Mouse (Mus musculus) hindbrain, embryonic 10.5 days (tissue): Measurements from ENCODE around the gene Kcnj3. TPM values are rescaled to one million over a fixed set of nuclear protein-coding genes. Genes with fewer than 3 reads are reported as not detected.

Experiments
- DNase-seq: peaks from one replicate; pipeline ENCODE4 v3.0.0-alpha.2; 2017; ENCODE audit warnings: low spot score
- H3K27ac ChIP-seq: fragments of 300-500 bp; sonication (generic); 2 replicates; pipeline ENCODE4 v1.5.1; 2016; ENCODE audit warnings: mild to moderate bottlenecking, moderate library complexity
- H3K27me3 ChIP-seq: fragments of 300-500 bp; sonication (generic); 2 replicates; pipeline ENCODE4 v1.6.1; 2016; ENCODE audit warnings: mild to moderate bottlenecking; ENCODE audit not compliant: poor library complexity, insufficient read depth, severe bottlenecking
- H3K36me3 ChIP-seq: fragments of 300-500 bp; sonication (generic); 2 replicates; pipeline ENCODE4 v1.6.1; 2016; ENCODE audit warnings: mild to moderate bottlenecking, moderate library complexity
- H3K4me1 ChIP-seq: fragments of 300-500 bp; sonication (generic); replicated peaks from 2 replicates; pipeline ENCODE4 v1.6.1; 2016; ENCODE audit warnings: mild to moderate bottlenecking
- H3K4me3 ChIP-seq: fragments of 300-500 bp; sonication (generic); 2 replicates; pipeline ENCODE4 v1.5.1; 2016; ENCODE audit warnings: mild to moderate bottlenecking, moderate library complexity
- H3K9me3 ChIP-seq: fragments of 300-500 bp; sonication (generic); 2 replicates; pipeline ENCODE4 v1.6.1; 2016; ENCODE audit warnings: mild to moderate bottlenecking, moderate library complexity
- WGBS: fragments of 180-500 bp; shearing (Covaris S2); methylation state at CpG from one replicate; pipeline ENCODE4 v1.1.7; 2016; 5-methylcytosine and 5-hydroxymethylcytosine counted together
- polyA plus RNA-seq: library from polyadenylated mRNA; unstranded; fragments of >200 nt; fragmentation: Nextera tagmentation; extraction: Ambion mirVana; gene quantifications from 2 replicates; pipeline ENCODE4 v1.2.1, GENCODE M21; 2016

Kcnj3 gene
- 0.42 and 0.44 TPM in 2 replicates for polyA plus RNA-seq

DNA sequence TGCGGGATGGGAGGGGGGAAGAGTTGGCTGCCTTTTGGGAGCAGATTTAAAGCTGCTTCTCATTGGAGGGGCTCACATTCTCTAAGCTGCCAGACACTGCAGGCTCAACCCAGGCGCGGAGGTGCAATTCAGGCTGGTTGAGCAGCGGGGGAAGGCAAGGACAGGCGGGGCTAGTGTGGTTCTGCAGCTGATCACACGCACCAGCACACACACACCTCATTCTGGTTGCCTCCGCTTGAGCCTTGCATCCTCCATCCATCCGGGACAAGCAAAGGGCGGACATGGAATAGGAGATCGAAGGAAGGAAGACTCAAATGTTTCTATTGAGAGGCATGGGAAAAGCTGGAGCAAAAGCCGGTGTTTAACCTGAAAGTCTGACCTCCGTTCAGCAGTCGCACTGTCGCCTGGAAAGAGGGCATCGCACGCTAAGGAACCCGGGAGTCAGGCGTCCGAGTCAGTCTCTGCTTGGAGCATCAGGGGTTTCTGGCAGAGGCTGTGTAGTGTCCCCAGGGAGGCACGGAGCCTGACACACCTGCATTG lies at the start of gene Kcnj3:
TSS of gene Kcnj3 (plus strand) at position 250 of the 540 bp plus-strand sequence.
- Histone ChIP-seq H3K27ac (no peak within 1 kb of the TSS), H3K4me1 (peaks cover 26% of the 10 kb centered on the region), H3K27me3 (peaks cover 53% of the 10 kb centered on the region), H3K36me3 (no peaks in the 10 kb centered on the region), H3K4me3 (peak within 1 kb of the TSS; percentile 59), H3K9me3 (no peaks in the 10 kb centered on the region)
- WGBS: under 1% methylated on average over 20 of the region's 20 CpGs
- no peak for DNase-seq

DNA sequence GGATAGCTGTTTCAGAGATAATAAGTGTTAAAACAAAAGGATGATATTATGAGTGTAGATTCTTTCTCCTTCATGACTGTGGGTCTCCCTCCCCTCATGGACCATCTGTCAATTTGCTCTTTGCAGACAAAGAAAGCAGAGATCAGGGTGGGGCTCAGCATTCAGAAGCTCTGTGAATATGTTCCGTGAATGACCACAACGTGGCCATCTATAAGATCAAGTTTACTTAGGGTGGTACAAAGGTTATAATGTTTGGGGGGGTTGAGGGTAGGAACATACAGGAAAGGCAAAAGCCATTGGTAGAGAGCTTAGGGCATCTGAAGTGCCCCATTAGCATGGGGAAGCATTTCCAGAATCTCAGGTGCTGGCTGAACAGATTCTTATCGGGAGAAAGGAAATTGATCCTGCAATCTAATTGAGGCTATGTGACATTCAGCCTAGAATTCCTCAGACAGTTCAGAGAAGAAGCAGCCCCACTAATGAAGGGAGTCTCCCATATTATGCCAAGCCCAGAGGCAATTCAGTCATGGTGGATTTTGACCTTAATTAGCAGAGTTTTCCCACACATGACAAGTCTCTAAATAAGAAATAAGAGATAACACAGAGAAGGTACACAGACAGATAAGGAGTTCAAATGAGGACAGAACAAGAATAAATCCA lies 45.3 kb upstream of the Kcnj3 start:
- H3K4me3 ChIP-seq: no peak overlapping the region
- H3K27me3 ChIP-seq: no peaks in the 10 kb centered on the region
- no peaks in the 10 kb centered on the region for H3K4me1 ChIP-seq
- no peaks in the 10 kb centered on the region for H3K9me3 ChIP-seq
- no peak for DNase-seq
- WGBS: 51% methylated on average over 3 of the region's 3 CpGs
- H3K36me3 ChIP-seq: no peaks in the 10 kb centered on the region
- H3K27ac ChIP-seq: no peak overlapping the region

DNA sequence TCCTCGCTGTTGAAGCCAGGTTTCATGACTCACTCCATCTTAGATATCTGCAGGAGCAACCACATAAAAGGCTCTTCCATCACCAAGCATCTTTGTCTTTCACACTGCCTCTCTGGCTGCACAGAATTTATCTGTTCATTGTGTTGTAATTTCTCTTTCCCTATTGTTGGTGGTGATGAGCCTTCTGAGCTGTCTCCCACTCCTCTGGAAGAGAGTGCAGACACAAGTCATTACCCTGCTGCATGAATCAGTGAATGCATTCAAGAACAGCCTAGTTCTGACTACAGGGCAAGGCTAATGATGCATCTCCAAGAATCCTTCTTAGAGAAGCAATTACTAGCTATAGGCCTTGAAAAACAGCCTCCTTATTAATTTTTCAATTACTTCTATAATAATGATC lies 30.5 kb upstream of the Kcnj3 start:
- Histone ChIP-seq H3K27me3 (no peaks in the 10 kb centered on the region), H3K9me3 (no peaks in the 10 kb centered on the region), H3K4me3 (no peak overlapping the region), H3K36me3 (no peaks in the 10 kb centered on the region), H3K27ac (no peak overlapping the region), H3K4me1 (no peaks in the 10 kb centered on the region)
- DNase-seq: no peak
- WGBS: 83% methylated on average over 1 of the region's 1 CpGs

DNA sequence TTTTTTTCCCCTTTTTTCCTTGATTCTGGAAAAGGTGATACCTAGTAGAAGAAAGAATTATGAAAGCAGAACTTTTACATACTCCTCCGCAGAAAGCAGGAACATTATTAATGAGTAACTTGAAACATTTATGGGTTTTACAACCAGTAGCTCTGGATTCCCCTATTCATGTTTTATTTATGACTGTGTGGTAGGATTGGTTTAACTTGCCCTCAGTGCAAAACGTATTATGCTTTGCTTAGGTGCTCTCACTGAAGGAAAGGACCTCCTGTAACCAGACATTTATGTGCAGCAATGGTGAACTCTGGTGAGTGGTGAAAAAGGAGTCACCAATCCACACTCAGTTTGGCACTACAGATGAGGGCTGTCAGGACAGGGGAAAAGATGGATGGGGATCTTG lies 8.1 kb upstream of the Kcnj3 start:
- Histone ChIP-seq H3K4me3 (no peak overlapping the region), H3K27me3 (no peaks in the 10 kb centered on the region), H3K4me1 (no peaks in the 10 kb centered on the region), H3K36me3 (no peaks in the 10 kb centered on the region), H3K27ac (no peak overlapping the region), H3K9me3 (no peaks in the 10 kb centered on the region)
- 76% methylated on average over 2 of the region's 2 CpGs for WGBS
- no peak for DNase-seq

DNA sequence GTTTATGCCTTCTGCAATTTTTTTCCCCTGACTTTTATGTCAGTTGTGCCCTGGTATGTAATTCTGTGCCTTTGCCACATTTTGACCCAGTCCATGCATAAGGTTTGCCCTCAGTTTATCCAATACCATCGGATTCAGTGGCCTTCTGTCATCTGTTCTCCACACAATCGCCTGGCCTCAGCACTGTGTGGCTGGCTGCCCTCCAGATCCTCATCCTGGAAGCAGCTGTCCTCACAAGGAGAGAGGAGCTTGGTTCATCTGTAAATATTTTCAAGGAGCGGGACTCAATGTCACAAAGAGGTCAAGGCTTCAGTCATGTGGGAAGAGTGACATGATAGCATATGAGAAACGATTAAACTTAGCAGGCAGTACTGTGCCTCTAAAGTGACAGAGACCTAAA lies 3.7 kb upstream of the Kcnj3 start:
- Histone ChIP-seq H3K4me3 (no peak overlapping the region), H3K27ac (no peak overlapping the region), H3K9me3 (no peaks in the 10 kb centered on the region), H3K27me3 (peaks cover 29% of the 10 kb centered on the region), H3K36me3 (no peaks in the 10 kb centered on the region), H3K4me1 (peaks cover 17% of the 10 kb centered on the region)
- WGBS: 84% methylated on average over 4 of the region's 4 CpGs
- DNase-seq: no peak

DNA sequence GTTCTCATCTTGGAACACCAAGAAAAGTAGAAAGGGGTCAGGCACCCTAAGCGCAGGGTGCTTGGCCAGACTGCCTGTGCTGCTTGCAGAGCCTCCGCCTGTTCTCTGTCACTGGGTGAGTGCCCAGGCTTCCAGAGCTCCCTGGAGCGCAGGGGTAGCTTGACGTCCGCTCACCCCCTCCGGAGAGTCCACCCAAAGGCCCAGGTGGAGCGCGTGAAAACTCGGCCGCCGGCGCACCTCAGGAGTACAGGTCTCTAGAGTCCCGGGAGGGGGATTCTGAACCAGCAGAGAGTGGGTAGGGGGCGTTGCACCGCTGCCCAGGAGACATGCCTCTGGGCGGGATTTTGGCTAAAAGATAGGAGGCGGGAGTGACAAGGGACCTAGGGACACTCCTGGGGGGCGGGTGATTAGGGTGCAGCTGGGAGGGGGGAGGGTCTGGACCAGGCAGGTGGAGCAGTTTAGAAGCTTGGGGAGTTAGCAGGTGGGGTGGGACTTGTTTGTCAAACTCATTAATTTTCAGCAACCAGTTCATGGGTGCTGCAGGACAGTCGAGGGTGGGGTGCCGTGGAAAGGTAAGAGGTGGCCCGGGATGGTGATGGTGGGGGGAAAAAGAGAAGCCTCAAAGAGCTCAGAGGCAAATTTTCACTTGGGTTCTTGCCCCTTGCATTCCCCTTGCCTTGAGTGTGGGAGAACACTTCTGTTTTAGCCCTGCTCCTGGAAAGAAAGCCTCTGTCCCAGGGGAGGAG lies 664 bp downstream of the Kcnj3 start:
- H3K27me3 ChIP-seq: peaks cover 53% of the 10 kb centered on the region
- no peak overlapping the region for H3K27ac ChIP-seq
- no peaks in the 10 kb centered on the region for H3K9me3 ChIP-seq
- whole genome bisulfite sequencing: under 1% methylated on average over 21 of the region's 21 CpGs
- DNase-seq: peak; percentile 44
- no peaks in the 10 kb centered on the region for H3K36me3 ChIP-seq
- H3K4me1 ChIP-seq: peaks cover 26% of the 10 kb centered on the region
- peak overlapping the region; percentile 59 for H3K4me3 ChIP-seq

DNA sequence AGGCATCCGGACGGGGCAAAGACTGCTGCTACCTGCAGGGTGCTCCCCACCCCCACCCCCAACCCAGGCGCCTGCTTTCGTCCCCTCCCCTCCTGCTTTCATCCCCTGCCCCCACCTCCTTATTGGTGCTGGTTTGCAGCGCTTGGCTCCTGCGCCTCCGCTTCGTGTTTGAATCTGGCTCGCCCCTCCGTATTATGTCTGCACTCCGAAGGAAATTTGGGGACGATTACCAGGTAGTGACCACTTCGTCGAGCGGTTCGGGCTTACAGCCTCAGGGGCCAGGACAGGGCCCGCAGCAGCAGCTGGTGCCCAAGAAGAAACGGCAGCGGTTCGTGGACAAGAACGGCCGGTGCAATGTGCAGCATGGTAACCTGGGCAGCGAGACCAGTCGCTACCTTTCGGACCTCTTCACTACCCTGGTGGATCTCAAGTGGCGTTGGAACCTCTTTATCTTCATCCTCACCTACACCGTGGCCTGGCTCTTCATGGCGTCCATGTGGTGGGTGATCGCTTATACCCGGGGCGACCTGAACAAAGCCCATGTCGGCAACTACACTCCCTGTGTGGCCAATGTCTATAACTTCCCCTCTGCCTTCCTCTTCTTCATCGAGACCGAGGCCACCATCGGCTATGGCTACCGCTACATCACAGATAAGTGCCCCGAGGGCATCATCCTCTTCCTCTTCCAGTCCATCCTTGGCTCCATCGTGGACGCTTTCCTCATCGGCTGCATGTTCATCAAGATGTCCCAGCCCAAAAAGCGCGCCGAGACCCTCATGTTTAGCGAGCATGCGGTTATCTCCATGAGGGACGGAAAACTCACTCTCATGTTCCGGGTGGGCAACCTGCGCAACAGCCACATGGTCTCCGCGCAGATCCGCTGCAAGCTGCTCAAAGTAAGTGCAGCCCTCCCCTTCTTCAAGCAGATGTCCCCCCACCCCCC lies 1.5 kb downstream of the Kcnj3 start:
- no peaks in the 10 kb centered on the region for H3K9me3 ChIP-seq
- H3K4me1 ChIP-seq: peaks cover 26% of the 10 kb centered on the region
- DNase-seq: peak; percentile 48
- WGBS: under 1% methylated on average over 51 of the region's 51 CpGs
- peak overlapping the region; percentile 50 for H3K27ac ChIP-seq
- H3K4me3 ChIP-seq: peak overlapping the region; percentile 59
- no peaks in the 10 kb centered on the region for H3K36me3 ChIP-seq
- H3K27me3 ChIP-seq: peaks cover 53% of the 10 kb centered on the region

DNA sequence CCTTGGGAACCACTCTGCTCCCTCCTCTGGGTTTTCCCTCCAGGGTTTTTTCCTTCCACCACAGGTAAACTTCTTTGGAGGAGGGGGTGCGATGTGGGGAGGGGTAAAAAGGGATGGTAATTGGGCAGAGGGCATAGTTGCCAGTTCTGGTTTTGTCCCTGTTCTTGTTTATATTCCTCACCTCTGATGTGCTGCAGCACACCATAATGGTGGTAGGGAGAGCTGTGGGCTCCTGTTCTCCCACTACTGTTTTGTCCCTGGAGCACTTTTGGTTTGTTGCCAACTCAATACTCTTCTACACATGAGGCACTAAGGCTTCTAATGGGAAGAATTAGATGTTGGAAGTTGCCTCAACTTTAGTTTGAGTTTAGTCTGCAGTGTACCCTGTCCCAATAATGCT lies 2.2 kb downstream of the Kcnj3 start:
- DNase-seq: no peak
- H3K4me3 ChIP-seq: peak overlapping the region; percentile 59
- no peak overlapping the region for H3K27ac ChIP-seq
- no peaks in the 10 kb centered on the region for H3K9me3 ChIP-seq
- WGBS: 5% methylated on average over 1 of the region's 1 CpGs
- H3K36me3 ChIP-seq: no peaks in the 10 kb centered on the region
- H3K4me1 ChIP-seq: peaks cover 26% of the 10 kb centered on the region
- peaks cover 53% of the 10 kb centered on the region for H3K27me3 ChIP-seq

DNA sequence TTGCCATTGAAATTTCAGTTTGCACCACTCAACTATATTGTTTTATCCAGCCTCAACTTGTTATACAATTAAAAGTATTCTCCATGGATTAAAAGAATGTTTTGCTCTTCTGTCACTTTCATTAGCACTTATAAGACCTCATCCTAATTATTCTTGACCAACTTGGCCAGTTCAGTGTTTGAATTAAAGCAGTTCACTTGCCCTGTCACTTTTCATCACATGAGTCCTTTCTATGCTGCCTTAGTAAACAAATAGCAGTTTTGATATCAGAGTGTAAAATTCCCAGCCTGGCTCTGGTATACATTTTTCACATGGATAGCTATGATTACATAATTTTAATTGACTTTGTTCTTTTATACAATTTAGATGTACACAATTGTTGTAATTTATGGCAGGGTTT lies 3.4 kb downstream of the Kcnj3 start:
- Histone ChIP-seq H3K9me3 (no peaks in the 10 kb centered on the region), H3K27me3 (peaks cover 52% of the 10 kb centered on the region), H3K27ac (no peak overlapping the region), H3K4me3 (no peak overlapping the region), H3K4me1 (peaks cover 26% of the 10 kb centered on the region), H3K36me3 (no peaks in the 10 kb centered on the region)
- DNase-seq: no peak

DNA sequence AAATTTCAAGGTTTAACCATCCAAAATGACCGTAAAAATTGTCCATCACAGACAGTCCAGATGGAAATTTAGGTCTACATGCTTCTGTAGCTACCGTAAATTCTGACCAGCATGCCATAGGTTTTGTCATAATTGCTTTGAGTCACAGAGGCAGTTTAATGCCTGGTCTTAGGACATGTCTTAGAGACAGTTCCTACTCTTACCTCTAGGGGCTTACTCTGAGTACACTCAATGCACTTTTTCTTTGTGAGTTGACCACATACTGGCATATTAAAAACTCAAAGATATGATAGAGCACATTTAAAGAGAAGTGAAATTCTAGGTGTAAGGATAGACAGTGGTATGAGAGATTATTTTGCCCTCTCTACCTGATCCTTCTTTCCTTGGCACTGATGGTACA lies 6.2 kb downstream of the Kcnj3 start:
- H3K27ac ChIP-seq: no peak overlapping the region
- no peak for DNase-seq
- H3K4me3 ChIP-seq: no peak overlapping the region
- peaks cover 25% of the 10 kb centered on the region for H3K27me3 ChIP-seq
- H3K9me3 ChIP-seq: no peaks in the 10 kb centered on the region
- H3K36me3 ChIP-seq: no peaks in the 10 kb centered on the region
- H3K4me1 ChIP-seq: peaks cover 12% of the 10 kb centered on the region
- WGBS: 75% methylated on average over 2 of the region's 2 CpGs

DNA sequence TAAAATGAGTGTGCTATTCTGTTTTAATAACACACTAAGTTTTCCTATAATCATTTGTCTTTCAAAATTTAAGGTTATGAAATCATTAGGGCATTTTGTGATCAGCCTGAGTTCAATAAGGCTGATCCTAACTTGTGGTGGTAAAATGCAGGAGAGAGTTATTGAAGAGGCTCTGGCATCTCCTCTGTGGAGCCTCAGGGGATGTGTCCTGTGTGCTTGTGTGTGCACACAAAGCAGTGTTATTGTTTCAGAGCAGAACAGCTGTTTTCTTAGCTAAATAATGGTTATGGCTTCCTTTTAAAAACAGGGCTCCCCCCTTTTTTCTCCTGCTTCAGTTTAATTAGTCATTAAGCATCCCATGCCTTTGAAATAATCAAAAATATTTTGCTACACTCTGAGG lies 11.5 kb downstream of the Kcnj3 start:
- DNase-seq: no peak
- Histone ChIP-seq H3K4me3 (no peak overlapping the region), H3K9me3 (no peaks in the 10 kb centered on the region), H3K27ac (no peak overlapping the region), H3K36me3 (no peaks in the 10 kb centered on the region), H3K27me3 (no peaks in the 10 kb centered on the region), H3K4me1 (0 out of 2 replicates have a peak, but pooled peaks cover 3% of the 10 kb centered on the region)

DNA sequence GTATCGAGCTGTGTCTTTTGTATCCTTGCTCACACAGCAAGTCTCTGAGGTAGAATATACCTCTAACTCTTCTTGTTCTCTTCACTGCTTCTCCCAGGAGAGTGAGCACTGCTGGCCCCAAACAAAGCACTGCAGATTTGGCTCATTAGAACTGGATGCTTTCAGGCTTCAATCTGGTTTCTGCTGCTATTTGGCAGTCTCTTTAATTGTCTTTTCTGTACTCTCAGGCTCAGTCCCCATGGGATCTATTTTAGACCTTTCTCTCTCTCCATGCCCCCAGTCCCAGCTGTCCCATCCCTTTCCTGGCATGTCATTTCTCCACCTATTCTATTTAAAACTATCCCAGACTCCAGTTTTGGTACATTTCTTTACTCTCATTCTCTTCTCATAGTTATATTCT lies 15.0 kb downstream of the Kcnj3 start:
- Histone ChIP-seq H3K4me3 (no peak overlapping the region), H3K36me3 (no peaks in the 10 kb centered on the region), H3K9me3 (no peaks in the 10 kb centered on the region), H3K27ac (no peak overlapping the region), H3K4me1 (0 out of 2 replicates have a peak, but pooled peaks cover 3% of the 10 kb centered on the region), H3K27me3 (no peaks in the 10 kb centered on the region)
- WGBS: 69% methylated on average over 1 of the region's 1 CpGs
- no peak for DNase-seq
